Mouse (Mus musculus): ENCODE data around the gene Gm10840. TPM values are rescaled to one million over a fixed set of nuclear protein-coding genes. Genes with fewer than 3 reads are reported as not detected.

Gm10840 gene
- polyA plus RNA-seq, 1 experiment = not detected

DNA sequence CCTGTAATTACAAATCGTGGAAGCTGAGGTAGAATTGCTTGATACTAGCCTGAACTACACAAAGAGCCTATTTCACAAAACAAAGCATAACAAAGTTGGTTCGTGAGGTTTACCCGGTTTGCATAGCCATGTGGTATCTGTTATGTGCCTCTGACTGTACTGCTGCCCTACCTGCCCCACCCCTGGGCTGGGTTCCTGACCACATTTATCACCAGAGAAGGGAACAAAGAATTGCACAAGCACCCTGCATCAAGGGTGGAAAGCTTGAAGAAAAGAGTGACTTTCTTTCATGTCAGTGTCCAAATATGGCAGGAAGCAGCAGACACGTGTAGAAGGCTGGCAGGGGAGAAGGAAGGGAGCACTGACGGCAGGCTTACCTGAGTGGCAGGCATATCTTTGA is 6.8 kb downstream of the Gm10840 start:
- no peak overlapping the region for H3K4me2 ChIP-seq (ENCODE audit: low read depth)
- peaks cover 6% of the 10 kb centered on the region for H3K36me3 ChIP-seq (ENCODE audit: control insufficient read depth, insufficient read depth)
- H3K27me3 ChIP-seq (ENCODE audit: control insufficient read depth, insufficient read depth, insufficient read length) = no peaks in the 10 kb centered on the region
- TF ChIP-seq MYOG (IDR thresholded peaks at IDR 0.05; ENCODE audit: control insufficient read depth in 1 of 3, insufficient read depth in 1 of 3, insufficient read length in 2 of 3, low read depth in 2 of 3) (no peak), TCF12 (IDR thresholded peaks at IDR 0.05; ENCODE audit: insufficient read depth, poor library complexity, severe bottlenecking) (no peak), MYOD1 (IDR thresholded peaks at IDR 0.05; ENCODE audit: control insufficient read depth in 1 of 3, insufficient read length in 2 of 3, low read depth in 2 of 3) (no peak), E2F4 (IDR thresholded peaks at IDR 0.05; ENCODE audit: insufficient read depth) (no peak), TCF3 (IDR thresholded peaks at IDR 0.05; ENCODE audit: insufficient read length, low read depth) (no peak), POLR2AphosphoS2 (IDR thresholded peaks at IDR 0.05; ENCODE audit: insufficient read length, low read depth) (no peak), SRF (IDR thresholded peaks at IDR 0.05; ENCODE audit: control insufficient read depth, insufficient read length, low read depth) (no peak), CEBPB (IDR thresholded peaks at IDR 0.05; ENCODE audit: insufficient read depth, poor library complexity, severe bottlenecking) (no peak), REST (IDR thresholded peaks at IDR 0.05; ENCODE audit: insufficient read depth, insufficient read length) (no peak), USF1 (IDR thresholded peaks at IDR 0.05; ENCODE audit: low read depth) (no peak), POLR2A (IDR thresholded peaks at IDR 0.05; ENCODE audit: insufficient read length, low read depth) (no peak), MAX (IDR thresholded peaks at IDR 0.05; ENCODE audit: low read depth) (no peak)
- H3K4me3 ChIP-seq = no peak overlapping the region
- no peak overlapping the region for H3ac ChIP-seq (ENCODE audit: control insufficient read depth, insufficient read length)
- no peaks in the 10 kb centered on the region for H3K79me2 ChIP-seq (ENCODE audit: control insufficient read depth, insufficient read depth)

DNA sequence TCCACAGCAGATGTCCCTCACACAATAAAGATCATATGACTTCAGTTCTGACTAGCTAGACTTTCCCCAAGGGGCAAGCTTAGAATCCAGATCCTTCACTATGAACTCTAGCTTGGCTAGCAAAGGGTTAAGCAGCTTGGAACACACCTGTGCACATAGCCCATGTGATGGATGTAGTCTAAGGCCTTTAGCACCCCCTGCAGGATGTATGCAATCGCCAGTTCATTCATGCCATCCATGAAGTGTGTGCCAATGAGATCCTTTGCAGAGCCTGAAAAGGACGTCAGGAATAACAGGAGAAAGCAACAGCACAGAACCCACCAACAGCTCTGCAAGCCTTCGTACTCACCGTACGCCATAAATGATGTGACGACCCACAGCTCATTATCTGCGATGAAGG is 10.2 kb downstream of the Gm10840 start:
- Histone ChIP-seq H3K79me2 (ENCODE audit: control insufficient read depth, insufficient read depth) (no peaks in the 10 kb centered on the region), H3K36me3 (ENCODE audit: control insufficient read depth, insufficient read depth) (peaks cover 6% of the 10 kb centered on the region), H3K27me3 (ENCODE audit: control insufficient read depth, insufficient read depth, insufficient read length) (no peaks in the 10 kb centered on the region), H3K4me2 (ENCODE audit: low read depth) (no peak overlapping the region), H3K4me3 (no peak overlapping the region), H3ac (ENCODE audit: control insufficient read depth, insufficient read length) (no peak overlapping the region)
- no peak for TF ChIP-seq SRF (IDR thresholded peaks at IDR 0.05; ENCODE audit: control insufficient read depth, insufficient read length, low read depth)
- TF ChIP-seq TCF3 (IDR thresholded peaks at IDR 0.05; ENCODE audit: insufficient read length, low read depth) = no peak
- no peak for TF ChIP-seq CEBPB (IDR thresholded peaks at IDR 0.05; ENCODE audit: insufficient read depth, poor library complexity, severe bottlenecking)
- no peak for TF ChIP-seq POLR2A (IDR thresholded peaks at IDR 0.05; ENCODE audit: insufficient read length, low read depth)
- no peak for TF ChIP-seq TCF12 (IDR thresholded peaks at IDR 0.05; ENCODE audit: insufficient read depth, poor library complexity, severe bottlenecking)
- no peak for TF ChIP-seq MAX (IDR thresholded peaks at IDR 0.05; ENCODE audit: low read depth)
- no peak for TF ChIP-seq MYOG (IDR thresholded peaks at IDR 0.05; ENCODE audit: control insufficient read depth in 1 of 3, insufficient read depth in 1 of 3, insufficient read length in 2 of 3, low read depth in 2 of 3)
- no peak for TF ChIP-seq USF1 (IDR thresholded peaks at IDR 0.05; ENCODE audit: low read depth)
- TF ChIP-seq POLR2AphosphoS2 (IDR thresholded peaks at IDR 0.05; ENCODE audit: insufficient read length, low read depth) = no peak
- TF ChIP-seq E2F4 (IDR thresholded peaks at IDR 0.05; ENCODE audit: insufficient read depth) = no peak
- no peak for TF ChIP-seq REST (IDR thresholded peaks at IDR 0.05; ENCODE audit: insufficient read depth, insufficient read length)
- no peak for TF ChIP-seq MYOD1 (IDR thresholded peaks at IDR 0.05; ENCODE audit: control insufficient read depth in 1 of 3, insufficient read length in 2 of 3, low read depth in 2 of 3)

DNA sequence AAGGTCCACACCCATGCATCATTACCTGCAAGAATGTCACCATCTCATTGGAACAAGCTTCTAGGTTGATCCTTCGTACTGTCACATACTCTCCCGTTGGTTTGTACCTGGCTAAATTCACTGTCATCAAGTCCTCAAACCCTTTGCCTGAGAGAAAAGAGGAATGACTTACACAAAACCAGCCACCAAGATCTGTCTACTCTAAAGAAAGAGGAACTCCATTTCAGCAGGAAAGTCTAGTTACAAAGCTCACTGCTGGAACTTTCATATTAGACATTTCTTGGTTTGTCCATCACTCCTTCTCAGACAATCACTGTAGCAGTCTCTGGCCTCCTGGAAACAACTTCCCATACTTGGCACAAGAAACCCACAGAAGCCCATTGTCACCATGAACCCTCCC is 12.6 kb downstream of the Gm10840 start:
- TF ChIP-seq SRF (IDR thresholded peaks at IDR 0.05; ENCODE audit: control insufficient read depth, insufficient read length, low read depth) (no peak), MAX (IDR thresholded peaks at IDR 0.05; ENCODE audit: low read depth) (no peak), POLR2AphosphoS2 (IDR thresholded peaks at IDR 0.05; ENCODE audit: insufficient read length, low read depth) (no peak), REST (IDR thresholded peaks at IDR 0.05; ENCODE audit: insufficient read depth, insufficient read length) (no peak), MYOD1 (IDR thresholded peaks at IDR 0.05; ENCODE audit: control insufficient read depth in 1 of 3, insufficient read length in 2 of 3, low read depth in 2 of 3) (no peak), USF1 (IDR thresholded peaks at IDR 0.05; ENCODE audit: low read depth) (no peak), TCF12 (IDR thresholded peaks at IDR 0.05; ENCODE audit: insufficient read depth, poor library complexity, severe bottlenecking) (no peak), E2F4 (IDR thresholded peaks at IDR 0.05; ENCODE audit: insufficient read depth) (no peak), MYOG (IDR thresholded peaks at IDR 0.05; ENCODE audit: control insufficient read depth in 1 of 3, insufficient read depth in 1 of 3, insufficient read length in 2 of 3, low read depth in 2 of 3) (no peak), POLR2A (IDR thresholded peaks at IDR 0.05; ENCODE audit: insufficient read length, low read depth) (no peak), TCF3 (IDR thresholded peaks at IDR 0.05; ENCODE audit: insufficient read length, low read depth) (no peak), CEBPB (IDR thresholded peaks at IDR 0.05; ENCODE audit: insufficient read depth, poor library complexity, severe bottlenecking) (no peak)
- Histone ChIP-seq H3K4me2 (ENCODE audit: low read depth) (no peak overlapping the region), H3K79me2 (ENCODE audit: control insufficient read depth, insufficient read depth) (no peaks in the 10 kb centered on the region), H3K27me3 (ENCODE audit: control insufficient read depth, insufficient read depth, insufficient read length) (no peaks in the 10 kb centered on the region), H3K4me3 (no peak overlapping the region), H3K36me3 (ENCODE audit: control insufficient read depth, insufficient read depth) (no peaks in the 10 kb centered on the region), H3ac (ENCODE audit: control insufficient read depth, insufficient read length) (no peak overlapping the region)

DNA sequence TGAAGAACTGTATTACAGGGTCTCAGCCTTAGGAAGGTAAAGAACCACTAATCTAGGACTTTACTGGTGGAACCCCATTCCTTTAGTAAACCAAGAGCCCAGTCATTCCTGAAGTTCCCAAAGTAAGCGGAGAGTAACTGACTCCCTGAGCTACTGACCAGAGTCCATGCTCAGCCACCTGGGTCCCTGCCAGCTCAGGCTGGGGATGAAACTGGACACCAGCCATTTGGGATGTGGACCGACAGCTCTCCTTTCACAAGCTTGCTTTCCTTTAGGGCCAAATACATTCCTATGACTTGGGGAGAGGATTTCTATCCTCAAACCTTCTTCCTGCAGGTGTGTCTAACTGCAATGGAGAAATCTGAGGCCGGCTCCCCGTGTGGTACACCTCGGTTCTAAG is 13.7 kb downstream of the Gm10840 start:
- H3ac ChIP-seq (ENCODE audit: control insufficient read depth, insufficient read length) = no peak overlapping the region
- H3K79me2 ChIP-seq (ENCODE audit: control insufficient read depth, insufficient read depth) = no peaks in the 10 kb centered on the region
- no peak overlapping the region for H3K4me3 ChIP-seq
- H3K36me3 ChIP-seq (ENCODE audit: control insufficient read depth, insufficient read depth) = no peaks in the 10 kb centered on the region
- H3K27me3 ChIP-seq (ENCODE audit: control insufficient read depth, insufficient read depth, insufficient read length) = no peaks in the 10 kb centered on the region
- no peak overlapping the region for H3K4me2 ChIP-seq (ENCODE audit: low read depth)
- TF ChIP-seq USF1 (IDR thresholded peaks at IDR 0.05; ENCODE audit: low read depth) (no peak), CEBPB (IDR thresholded peaks at IDR 0.05; ENCODE audit: insufficient read depth, poor library complexity, severe bottlenecking) (no peak)

DNA sequence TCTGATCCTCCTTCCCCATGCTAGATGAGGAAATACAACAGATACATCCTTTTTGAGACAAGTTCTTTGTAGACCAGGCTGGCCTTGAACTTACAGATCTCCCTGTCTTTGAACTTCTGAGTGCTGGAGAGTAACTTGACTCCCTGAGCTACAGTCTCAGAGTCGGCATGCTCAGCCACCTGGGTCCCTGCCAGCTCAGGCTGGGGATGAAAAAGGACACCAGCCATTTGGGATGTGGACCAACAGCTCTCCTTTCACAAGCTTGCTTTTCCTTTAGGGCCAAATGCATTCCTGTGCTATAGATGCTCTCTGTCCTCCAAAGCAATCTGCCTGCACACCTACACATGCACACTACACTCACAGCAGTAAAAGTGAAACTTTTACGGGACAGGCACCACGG is 14.4 kb downstream of the Gm10840 start:
- no peak for TF ChIP-seq E2F4 (IDR thresholded peaks at IDR 0.05; ENCODE audit: insufficient read depth)
- TF ChIP-seq CEBPB (IDR thresholded peaks at IDR 0.05; ENCODE audit: insufficient read depth, poor library complexity, severe bottlenecking) = no peak
- TF ChIP-seq SRF (IDR thresholded peaks at IDR 0.05; ENCODE audit: control insufficient read depth, insufficient read length, low read depth) = no peak
- no peak for TF ChIP-seq USF1 (IDR thresholded peaks at IDR 0.05; ENCODE audit: low read depth)
- no peak for TF ChIP-seq MYOD1 (IDR thresholded peaks at IDR 0.05; ENCODE audit: control insufficient read depth in 1 of 3, insufficient read length in 2 of 3, low read depth in 2 of 3)
- TF ChIP-seq MYOG (IDR thresholded peaks at IDR 0.05; ENCODE audit: control insufficient read depth in 1 of 3, insufficient read depth in 1 of 3, insufficient read length in 2 of 3, low read depth in 2 of 3) = no peak
- no peak for TF ChIP-seq REST (IDR thresholded peaks at IDR 0.05; ENCODE audit: insufficient read depth, insufficient read length)
- no peak for TF ChIP-seq TCF12 (IDR thresholded peaks at IDR 0.05; ENCODE audit: insufficient read depth, poor library complexity, severe bottlenecking)
- no peak for TF ChIP-seq POLR2AphosphoS2 (IDR thresholded peaks at IDR 0.05; ENCODE audit: insufficient read length, low read depth)
- TF ChIP-seq TCF3 (IDR thresholded peaks at IDR 0.05; ENCODE audit: insufficient read length, low read depth) = no peak
- no peak for TF ChIP-seq POLR2A (IDR thresholded peaks at IDR 0.05; ENCODE audit: insufficient read length, low read depth)
- no peak for TF ChIP-seq MAX (IDR thresholded peaks at IDR 0.05; ENCODE audit: low read depth)
- no peak overlapping the region for H3K4me2 ChIP-seq (ENCODE audit: low read depth)
- H3K27me3 ChIP-seq (ENCODE audit: control insufficient read depth, insufficient read depth, insufficient read length) = no peaks in the 10 kb centered on the region
- H3K4me3 ChIP-seq = no peak overlapping the region
- H3K36me3 ChIP-seq (ENCODE audit: control insufficient read depth, insufficient read depth) = no peaks in the 10 kb centered on the region
- no peaks in the 10 kb centered on the region for H3K79me2 ChIP-seq (ENCODE audit: control insufficient read depth, insufficient read depth)
- no peak overlapping the region for H3ac ChIP-seq (ENCODE audit: control insufficient read depth, insufficient read length)

All from myocyte (in vitro differentiated cells).